Mouse (Mus musculus) embryonic facial prominence, embryonic 13.5 days (tissue): ENCODE measurements around the gene Ivd. TPM values are rescaled to one million over a fixed set of nuclear protein-coding genes. Genes with fewer than 3 reads are reported as not detected.
A peak's percentile ranks its signal among the peaks of the same experiment; 100 is the strongest.

Experiments
- ATAC-seq: fragments of 200-750 bp; cut with Nextera tagmentation; 2 replicates; pipeline ENCODE4 v1.8.0; 2017; ENCODE audit warnings: low read depth; ENCODE audit not compliant: insufficient number of reproducible peaks, insufficient read depth, low FRiP score, low TSS enrichment
- H3K27ac ChIP-seq: fragments of 300-500 bp; sonication (generic); 2 replicates; pipeline ENCODE4 v1.5.1; 2015; ENCODE audit warnings: moderate library complexity, mild to moderate bottlenecking, inconsistent platforms
- H3K27me3 ChIP-seq: fragments of 300-500 bp; sonication (generic); 2 replicates; pipeline ENCODE4 v1.6.1; 2015; ENCODE audit warnings: mild to moderate bottlenecking, inconsistent platforms
- H3K36me3 ChIP-seq: fragments of 300-500 bp; sonication (generic); 2 replicates; pipeline ENCODE4 v1.6.1; 2015; ENCODE audit warnings: mild to moderate bottlenecking, inconsistent platforms
- H3K4me1 ChIP-seq: fragments of 300-500 bp; sonication (generic); 2 replicates; pipeline ENCODE4 v1.6.1; 2015; ENCODE audit warnings: inconsistent platforms
- H3K4me2 ChIP-seq: fragments of 300-500 bp; sonication (generic); 2 replicates; pipeline ENCODE4 v1.6.1; 2015; ENCODE audit warnings: moderate library complexity, mild to moderate bottlenecking, inconsistent platforms
- H3K4me3 ChIP-seq: fragments of 300-500 bp; sonication (generic); 2 replicates; pipeline ENCODE4 v1.5.1; 2015; ENCODE audit warnings: mild to moderate bottlenecking, inconsistent platforms
- H3K9ac ChIP-seq: fragments of 300-500 bp; sonication (generic); 2 replicates; pipeline ENCODE4 v1.6.1; 2015; ENCODE audit warnings: mild to moderate bottlenecking, inconsistent platforms
- H3K9me3 ChIP-seq: fragments of 300-500 bp; sonication (generic); 2 replicates; pipeline ENCODE4 v1.6.1; 2016; ENCODE audit warnings: inconsistent platforms
- WGBS: fragments of 180-500 bp; shearing (Covaris S2); methylation state at CpG from one replicate; pipeline ENCODE4 v1.1.7; 2015; ENCODE audit warnings: mixed read lengths; 5-methylcytosine and 5-hydroxymethylcytosine counted together
- polyA plus RNA-seq: library from polyadenylated mRNA; unstranded; fragments of >200 nt; fragmentation: Nextera tagmentation; extraction: Ambion mirVana; gene quantifications from 2 replicates; pipeline ENCODE4 v1.2.1, GENCODE M21; 2015

The Ivd gene
- 84.8 and 86.6 TPM in 2 replicates for polyA plus RNA-seq

- Histone ChIP-seq H3K36me3 (peaks cover 15% of the 10 kb centered on the region), H3K4me2 (peak within 1 kb of the TSS; percentile 76), H3K4me3 (peak within 1 kb of the TSS; percentile 72), H3K4me1 (peaks cover 22% of the 10 kb centered on the region), H3K9me3 (no peaks in the 10 kb centered on the region), H3K27ac (peak within 1 kb of the TSS; percentile 77; the same call in 1 of the 2 replicates), H3K27me3 (no peaks in the 10 kb centered on the region), H3K9ac (peak within 1 kb of the TSS; percentile 85)
- ATAC-seq: peak; percentile 97
- under 1% methylated on average over 34 of the region's 34 CpGs for WGBS
Observed at GRCm38 (mm10) chr2:118861454-118862339, at the start of gene Ivd. Gene Ivd, plus strand, starts transcription at chr2:118861954.

GRCm38 (mm10) chr2:118812724-118813123 lies 49.0 kb upstream of the Ivd start:
- peaks cover 16% of the 10 kb centered on the region for H3K4me1 ChIP-seq
- no peak overlapping the region for H3K4me3 ChIP-seq
- no peak overlapping the region for H3K27ac ChIP-seq
- no peak overlapping the region for H3K9ac ChIP-seq
- H3K4me2 ChIP-seq: no peak overlapping the region
- 75% methylated on average over 1 of the region's 1 CpGs for WGBS
- peaks cover 10% of the 10 kb centered on the region for H3K36me3 ChIP-seq
- H3K9me3 ChIP-seq: no peaks in the 10 kb centered on the region
- H3K27me3 ChIP-seq: no peaks in the 10 kb centered on the region
- no peak for ATAC-seq

- ATAC-seq: peak; percentile 87
- Histone ChIP-seq H3K27ac (peak within 1 kb of the TSS; percentile 61), H3K9me3 (no peaks in the 10 kb centered on the region), H3K9ac (peak within 1 kb of the TSS; percentile 83), H3K4me2 (peak within 1 kb of the TSS; percentile 75), H3K36me3 (peaks cover 25% of the 10 kb centered on the region), H3K27me3 (no peaks in the 10 kb centered on the region), H3K4me1 (peaks cover 16% of the 10 kb centered on the region), H3K4me3 (peak within 1 kb of the TSS; percentile 82)
- WGBS: under 1% methylated on average over 49 of the region's 49 CpGs
Observed at GRCm38 (mm10) chr2:118813981-118814836, 47.5 kb upstream of the Ivd start, which contains the start of gene Knstrn. Gene Knstrn, plus strand, starts transcription at chr2:118814003.

- no peak overlapping the region for H3K27ac ChIP-seq
- peaks cover 70% of the 10 kb centered on the region for H3K36me3 ChIP-seq
- 0 out of 2 replicates have a peak, but pooled peaks cover 4% of the 10 kb centered on the region for H3K9me3 ChIP-seq
- WGBS: 92% methylated on average over 5 of the region's 5 CpGs
- H3K9ac ChIP-seq: no peak overlapping the region
- no peaks in the 10 kb centered on the region for H3K4me1 ChIP-seq
- H3K4me2 ChIP-seq: no peak overlapping the region
- no peak overlapping the region for H3K4me3 ChIP-seq
- no peaks in the 10 kb centered on the region for H3K27me3 ChIP-seq
- ATAC-seq: no peak
Observed at GRCm38 (mm10) chr2:118822800-118823199, 39.0 kb upstream of the Ivd start.

GRCm38 (mm10) chr2:118824396-118824795 lies 37.4 kb upstream of the Ivd start:
- Histone ChIP-seq H3K9me3 (0 out of 2 replicates have a peak, but pooled peaks cover 4% of the 10 kb centered on the region), H3K36me3 (peaks cover 67% of the 10 kb centered on the region)

GRCm38 (mm10) chr2:118829096-118829495 lies 32.7 kb upstream of the Ivd start:
- no peaks in the 10 kb centered on the region for H3K4me1 ChIP-seq
- H3K27me3 ChIP-seq: no peaks in the 10 kb centered on the region
- 91% methylated on average over 5 of the region's 5 CpGs for WGBS
- no peak overlapping the region for H3K4me3 ChIP-seq
- ATAC-seq: no peak
- no peak overlapping the region for H3K4me2 ChIP-seq
- H3K27ac ChIP-seq: no peak overlapping the region
- H3K36me3 ChIP-seq: peaks cover 86% of the 10 kb centered on the region
- no peak overlapping the region for H3K9ac ChIP-seq
- 0 out of 2 replicates have a peak, but pooled peaks cover 4% of the 10 kb centered on the region for H3K9me3 ChIP-seq

More at GRCm38 (mm10) chr2:118824396-118824795, 37.4 kb upstream of the Ivd start:
- WGBS: 85% methylated on average over 4 of the region's 4 CpGs
- H3K9ac ChIP-seq: no peak overlapping the region
- no peak for ATAC-seq
- H3K27me3 ChIP-seq: no peaks in the 10 kb centered on the region
- no peak overlapping the region for H3K4me3 ChIP-seq
- H3K4me2 ChIP-seq: no peak overlapping the region
- H3K27ac ChIP-seq: no peak overlapping the region
- H3K4me1 ChIP-seq: no peaks in the 10 kb centered on the region

- Histone ChIP-seq H3K27me3 (no peaks in the 10 kb centered on the region), H3K4me3 (no peak overlapping the region), H3K4me1 (no peaks in the 10 kb centered on the region), H3K36me3 (peaks cover 61% of the 10 kb centered on the region), H3K27ac (no peak overlapping the region), H3K9me3 (no peaks in the 10 kb centered on the region), H3K4me2 (no peak overlapping the region), H3K9ac (no peak overlapping the region)
- whole genome bisulfite sequencing: 93% methylated on average over 6 of the region's 6 CpGs
- no peak for ATAC-seq
Observed at GRCm38 (mm10) chr2:118834061-118834460, 27.7 kb upstream of the Ivd start.

- H3K27ac ChIP-seq: no peak overlapping the region
- H3K9ac ChIP-seq: peak overlapping the region; percentile 27; the same call in 1 of the 2 replicates
- H3K4me1 ChIP-seq: no peaks in the 10 kb centered on the region
- H3K36me3 ChIP-seq: peaks cover 52% of the 10 kb centered on the region
- H3K4me3 ChIP-seq: no peak overlapping the region
- 73% methylated on average over 6 of the region's 6 CpGs for WGBS
- H3K27me3 ChIP-seq: no peaks in the 10 kb centered on the region
- H3K9me3 ChIP-seq: no peaks in the 10 kb centered on the region
- no peak overlapping the region for H3K4me2 ChIP-seq
- ATAC-seq: no peak
Observed at GRCm38 (mm10) chr2:118835115-118835514, 26.6 kb upstream of the Ivd start.

- H3K4me1 ChIP-seq: no peaks in the 10 kb centered on the region
- H3K4me3 ChIP-seq: no peak overlapping the region
- no peak for ATAC-seq
- no peaks in the 10 kb centered on the region for H3K9me3 ChIP-seq
- no peak overlapping the region for H3K4me2 ChIP-seq
- WGBS: 32% methylated on average over 5 of the region's 5 CpGs
- peaks cover 23% of the 10 kb centered on the region for H3K36me3 ChIP-seq
- H3K27ac ChIP-seq: no peak overlapping the region
- H3K9ac ChIP-seq: no peak overlapping the region
- no peaks in the 10 kb centered on the region for H3K27me3 ChIP-seq
Observed at GRCm38 (mm10) chr2:118838330-118838729, 23.4 kb upstream of the Ivd start.

- Histone ChIP-seq H3K9ac (no peak overlapping the region), H3K27ac (no peak overlapping the region), H3K4me1 (no peaks in the 10 kb centered on the region), H3K9me3 (no peaks in the 10 kb centered on the region; the same call in 1 of the 2 replicates), H3K4me2 (no peak overlapping the region), H3K4me3 (no peak overlapping the region), H3K36me3 (no peaks in the 10 kb centered on the region), H3K27me3 (no peaks in the 10 kb centered on the region)
- 74% methylated on average over 5 of the region's 5 CpGs for WGBS
- no peak for ATAC-seq
Observed at GRCm38 (mm10) chr2:118841186-118841585, 20.6 kb upstream of the Ivd start.

- no peak overlapping the region for H3K27ac ChIP-seq
- WGBS: 82% methylated on average over 4 of the region's 4 CpGs
- H3K27me3 ChIP-seq: no peaks in the 10 kb centered on the region
- no peak overlapping the region for H3K4me2 ChIP-seq
- H3K36me3 ChIP-seq: no peaks in the 10 kb centered on the region
- no peak for ATAC-seq
- no peaks in the 10 kb centered on the region for H3K4me1 ChIP-seq
- no peak overlapping the region for H3K9ac ChIP-seq
- H3K4me3 ChIP-seq: no peak overlapping the region
- H3K9me3 ChIP-seq: no peaks in the 10 kb centered on the region; the same call in 1 of the 2 replicates
Observed at GRCm38 (mm10) chr2:118841774-118842173, 20.0 kb upstream of the Ivd start.
